Mouse (Mus musculus) stomach, embryonic 16.5 days (tissue): ENCODE data around the gene Slc19a3. TPM values are rescaled to one million over a fixed set of nuclear protein-coding genes. Genes with fewer than 3 reads are reported as not detected.
A peak's percentile ranks its signal among the peaks of the same experiment; 100 is the strongest.

Experiments
- ATAC-seq: fragments of 200-750 bp; cut with Nextera tagmentation; 2 replicates; pipeline ENCODE4 v1.8.0; 2017; ENCODE audit warnings: moderate number of reproducible peaks, moderate TSS enrichment; ENCODE audit not compliant: insufficient read depth, low FRiP score
- H3K27ac ChIP-seq: fragments of 300-500 bp; sonication (generic); 2 replicates; pipeline ENCODE4 v1.5.1; 2014; ENCODE audit warnings: low read length
- H3K27me3 ChIP-seq: fragments of 300-500 bp; sonication (generic); 2 replicates; pipeline ENCODE4 v1.6.1; 2014; ENCODE audit warnings: low read length, control low read depth, mixed read lengths; ENCODE audit not compliant: control insufficient read depth, insufficient read depth
- H3K36me3 ChIP-seq: fragments of 300-500 bp; sonication (generic); 2 replicates; pipeline ENCODE4 v1.6.1; 2014; ENCODE audit warnings: low read length; ENCODE audit not compliant: control insufficient read depth, insufficient read depth
- H3K4me1 ChIP-seq: fragments of 300-500 bp; sonication (generic); 2 replicates; pipeline ENCODE4 v1.6.1; 2014; ENCODE audit warnings: low read length, control low read depth, mixed read lengths; ENCODE audit not compliant: control insufficient read depth, insufficient read depth
- H3K4me2 ChIP-seq: fragments of 300-500 bp; sonication (generic); 2 replicates; pipeline ENCODE4 v1.6.1; 2014; ENCODE audit warnings: low read depth, low read length, mixed read lengths
- H3K4me3 ChIP-seq: fragments of 300-500 bp; sonication (generic); replicated peaks from 2 replicates; pipeline ENCODE4 v1.5.1; 2014; ENCODE audit warnings: mild to moderate bottlenecking, low read length
- H3K9ac ChIP-seq: fragments of 300-500 bp; sonication (generic); 2 replicates; pipeline ENCODE4 v1.6.1; 2014; ENCODE audit warnings: low read length
- H3K9me3 ChIP-seq: fragments of 300-500 bp; sonication (generic); replicated peaks from 2 replicates; pipeline ENCODE4 v1.6.1; 2016; ENCODE audit warnings: low read length, control low read depth; ENCODE audit not compliant: control insufficient read depth
- WGBS: fragments of 180-500 bp; shearing (Covaris S2); extraction: QIAGEN DNeasy Blood & Tissue Kit; methylation state at CpG from one replicate; pipeline ENCODE4 v1.1.7; 2014; 5-methylcytosine and 5-hydroxymethylcytosine counted together
- polyA plus RNA-seq: library from polyadenylated mRNA; unstranded; fragments of >200 nt; fragmentation: Nextera tagmentation; extraction: Ambion mirVana; gene quantifications from 2 replicates; pipeline ENCODE4 v1.2.1, GENCODE M21; 2015

Gene Slc19a3
- polyA plus RNA-seq, 1 experiment from 2014 or later: 0.88 TPM

DNA sequence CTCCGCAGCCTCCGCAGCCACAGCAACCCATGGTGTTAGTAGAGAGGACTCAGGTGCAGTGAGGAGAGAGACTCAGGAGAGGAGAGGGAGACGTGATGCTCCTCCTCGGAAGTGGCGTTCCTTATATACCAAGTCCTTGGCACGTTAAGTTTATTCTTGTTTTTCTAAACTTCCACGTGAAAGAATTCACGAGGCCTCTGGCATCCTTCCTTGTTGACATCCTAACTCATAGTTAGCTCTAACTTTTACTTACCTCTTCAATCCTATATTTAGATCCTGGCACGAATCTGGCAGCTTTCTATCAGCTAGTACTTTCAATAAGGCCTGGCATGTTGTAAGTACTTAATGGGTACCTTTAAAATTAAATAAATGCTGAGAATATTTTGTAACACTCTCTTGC, 21.0 kb upstream of the Slc19a3 start, which contains the start of gene A030005K14Rik:
TSS of gene A030005K14Rik (minus strand) at position 101 of the 400 bp plus-strand sequence.
- Histone ChIP-seq H3K36me3 (no peaks in the 10 kb centered on the region), H3K27me3 (no peaks in the 10 kb centered on the region), H3K4me3 (no peak within 1 kb of the TSS), H3K9ac (no peak within 1 kb of the TSS), H3K27ac (no peak within 1 kb of the TSS), H3K9me3 (no peaks in the 10 kb centered on the region), H3K4me2 (no peak within 1 kb of the TSS), H3K4me1 (no peaks in the 10 kb centered on the region)
- ATAC-seq: no peak
- WGBS: 84% methylated on average over 9 of the region's 9 CpGs

- H3K4me1 ChIP-seq: no peaks in the 10 kb centered on the region
- no peaks in the 10 kb centered on the region for H3K36me3 ChIP-seq
- no peak overlapping the region for H3K9ac ChIP-seq
- H3K27me3 ChIP-seq: no peaks in the 10 kb centered on the region
- no peak overlapping the region for H3K4me2 ChIP-seq
- H3K4me3 ChIP-seq: no peak overlapping the region
- WGBS: 31% methylated on average over 1 of the region's 1 CpGs
- ATAC-seq: no peak
- no peaks in the 10 kb centered on the region for H3K9me3 ChIP-seq
- H3K27ac ChIP-seq: no peak overlapping the region
Observed at GRCm38 (mm10) chr1:83058481-83058880, 20.2 kb upstream of the Slc19a3 start.

DNA sequence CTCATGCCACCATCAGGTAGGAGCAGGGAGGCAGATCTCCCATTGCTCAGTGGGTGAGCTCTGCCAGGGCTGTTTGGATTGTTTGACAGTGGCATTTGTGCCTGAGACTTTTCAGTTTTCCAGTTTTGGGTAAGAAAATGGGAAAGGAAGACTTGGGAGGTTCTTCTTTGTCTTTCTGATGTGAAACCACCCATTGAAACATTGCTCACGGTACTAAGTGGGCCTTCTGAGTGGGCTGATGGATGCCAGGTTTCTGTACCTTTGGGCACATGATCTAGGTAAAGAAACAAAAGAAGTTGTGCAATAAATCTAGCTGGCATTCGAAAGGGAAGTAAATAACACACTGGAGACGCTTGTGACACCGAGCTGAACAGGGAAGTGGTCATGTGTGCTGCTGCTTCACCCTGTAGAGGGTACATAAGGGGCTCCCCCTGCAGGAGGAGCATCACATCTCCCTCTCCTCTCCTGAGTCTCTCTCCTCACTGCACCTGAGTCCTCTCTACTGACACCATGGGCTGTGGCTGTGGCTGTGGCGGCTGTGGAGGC, 6.7 kb upstream of the Slc19a3 start, which contains the start of gene Gm47969:
TSS of gene Gm47969 (plus strand) at position 51 of the 546 bp plus-strand sequence.
- no peaks in the 10 kb centered on the region for H3K4me1 ChIP-seq
- no peak within 1 kb of the TSS for H3K4me3 ChIP-seq
- WGBS: 77% methylated on average over 5 of the region's 5 CpGs
- H3K9ac ChIP-seq: no peak within 1 kb of the TSS
- no peaks in the 10 kb centered on the region for H3K9me3 ChIP-seq
- H3K27ac ChIP-seq: no peak within 1 kb of the TSS
- no peaks in the 10 kb centered on the region for H3K27me3 ChIP-seq
- no peaks in the 10 kb centered on the region for H3K36me3 ChIP-seq
- no peak within 1 kb of the TSS for H3K4me2 ChIP-seq
- no peak for ATAC-seq

GRCm38 (mm10) chr1:83042380-83042779, 4.1 kb upstream of the Slc19a3 start, which contains the start of gene Krtap28-10:
Gene Krtap28-10 (minus strand): TSS chr1:83042480.
- no peaks in the 10 kb centered on the region for H3K9me3 ChIP-seq
- no peak within 1 kb of the TSS for H3K27ac ChIP-seq
- no peak within 1 kb of the TSS for H3K9ac ChIP-seq
- 91% methylated on average over 2 of the region's 2 CpGs for WGBS
- no peaks in the 10 kb centered on the region for H3K27me3 ChIP-seq
- H3K36me3 ChIP-seq: no peaks in the 10 kb centered on the region
- no peak for ATAC-seq
- no peak within 1 kb of the TSS for H3K4me3 ChIP-seq
- no peak within 1 kb of the TSS for H3K4me2 ChIP-seq
- H3K4me1 ChIP-seq: peaks cover 9% of the 10 kb centered on the region

- Histone ChIP-seq H3K4me2 (no peak overlapping the region), H3K4me1 (peaks cover 9% of the 10 kb centered on the region), H3K36me3 (no peaks in the 10 kb centered on the region), H3K9ac (no peak overlapping the region), H3K9me3 (no peaks in the 10 kb centered on the region), H3K27me3 (no peaks in the 10 kb centered on the region), H3K27ac (no peak overlapping the region), H3K4me3 (no peak overlapping the region)
- WGBS: 57% methylated on average over 4 of the region's 4 CpGs
- ATAC-seq: peak; percentile 58; the same call in 1 of the 2 replicates
Observed at GRCm38 (mm10) chr1:83039080-83039479, 832 bp upstream of the Slc19a3 start.

- H3K4me3 ChIP-seq: no peak overlapping the region
- H3K36me3 ChIP-seq: no peaks in the 10 kb centered on the region
- WGBS: 71% methylated on average over 11 of the region's 11 CpGs
- no peak for ATAC-seq
- H3K4me2 ChIP-seq: 0 out of 2 replicates have a peak overlapping the region, but pooled peaks have one; percentile 69
- H3K27me3 ChIP-seq: no peaks in the 10 kb centered on the region
- H3K9me3 ChIP-seq: no peaks in the 10 kb centered on the region
- peaks cover 9% of the 10 kb centered on the region for H3K4me1 ChIP-seq
- no peak overlapping the region for H3K27ac ChIP-seq
- H3K9ac ChIP-seq: no peak overlapping the region
Observed at GRCm38 (mm10) chr1:83036892-83037667, 1.2 kb downstream of the Slc19a3 start.

DNA sequence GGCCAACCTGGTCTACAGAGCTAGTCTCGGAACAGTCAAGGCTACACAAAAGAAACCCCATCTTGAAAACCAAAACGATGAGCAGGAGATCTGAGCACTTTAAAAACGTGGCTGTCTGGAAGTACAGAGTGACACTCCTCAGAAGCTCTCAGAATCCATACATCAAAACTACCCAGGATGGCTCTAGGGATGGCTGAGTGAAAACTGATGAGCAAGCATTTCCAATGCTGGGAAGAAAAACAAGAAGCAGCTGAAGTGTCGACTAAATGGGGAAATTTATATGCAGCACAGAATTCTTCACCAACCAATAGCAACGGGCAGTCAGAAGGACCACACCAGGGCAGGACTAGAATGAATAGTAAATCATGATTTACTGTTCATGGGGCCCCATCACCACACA, 3.7 kb downstream of the Slc19a3 start:
- no peak overlapping the region for H3K4me2 ChIP-seq
- no peaks in the 10 kb centered on the region for H3K27me3 ChIP-seq
- no peak overlapping the region for H3K27ac ChIP-seq
- peaks cover 9% of the 10 kb centered on the region for H3K4me1 ChIP-seq
- no peaks in the 10 kb centered on the region for H3K9me3 ChIP-seq
- H3K4me3 ChIP-seq: no peak overlapping the region
- H3K9ac ChIP-seq: no peak overlapping the region
- 68% methylated on average over 5 of the region's 5 CpGs for WGBS
- ATAC-seq: no peak
- H3K36me3 ChIP-seq: no peaks in the 10 kb centered on the region

GRCm38 (mm10) chr1:83032508-83032907, 5.7 kb downstream of the Slc19a3 start:
- ATAC-seq: no peak
- no peaks in the 10 kb centered on the region for H3K9me3 ChIP-seq
- no peaks in the 10 kb centered on the region for H3K4me1 ChIP-seq
- no peak overlapping the region for H3K4me2 ChIP-seq
- H3K27me3 ChIP-seq: no peaks in the 10 kb centered on the region
- no peaks in the 10 kb centered on the region for H3K36me3 ChIP-seq
- WGBS: 75% methylated on average over 6 of the region's 6 CpGs
- no peak overlapping the region for H3K27ac ChIP-seq
- no peak overlapping the region for H3K9ac ChIP-seq
- H3K4me3 ChIP-seq: no peak overlapping the region

DNA sequence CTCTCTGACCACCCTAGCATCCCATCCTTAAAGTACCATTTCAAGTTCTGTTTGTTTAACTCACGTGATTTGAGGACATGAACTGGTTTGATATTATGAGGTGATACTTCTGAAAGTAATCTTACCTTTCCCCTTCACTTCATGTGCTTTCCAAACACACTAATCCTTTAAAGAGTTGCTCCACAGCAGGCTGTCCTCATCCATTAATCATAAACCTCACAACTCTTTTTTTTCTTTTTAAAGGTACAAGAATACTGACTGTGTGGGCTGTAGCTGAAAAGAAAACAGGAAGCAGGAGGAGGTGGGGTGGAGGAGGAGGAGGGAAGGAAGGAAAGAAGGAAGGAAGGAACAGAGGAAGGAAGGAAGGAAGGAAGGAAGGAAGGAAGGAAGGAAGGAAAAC, 6.3 kb downstream of the Slc19a3 start:
- ATAC-seq: no peak
- WGBS: 19% methylated on average over 1 of the region's 1 CpGs

More for the DNA sequence above, 6.3 kb downstream of the Slc19a3 start:
- no peaks in the 10 kb centered on the region for H3K9me3 ChIP-seq
- no peak overlapping the region for H3K9ac ChIP-seq
- H3K4me1 ChIP-seq: no peaks in the 10 kb centered on the region
- no peaks in the 10 kb centered on the region for H3K36me3 ChIP-seq
- H3K27ac ChIP-seq: no peak overlapping the region
- no peak overlapping the region for H3K4me2 ChIP-seq
- no peak overlapping the region for H3K4me3 ChIP-seq
- no peaks in the 10 kb centered on the region for H3K27me3 ChIP-seq
